Mouse (Mus musculus) MEL (cell line): ENCODE results near the gene Safb. TPM values are rescaled to one million over a fixed set of nuclear protein-coding genes. Genes with fewer than 3 reads are reported as not detected.

Experiments used
- DNase-seq: peaks from one replicate; pipeline ENCODE4 v3.0.0; 2011; ENCODE audit warnings: low read depth, low spot score
- H3K27ac ChIP-seq: 2 replicates; pipeline ENCODE4 v1.5.1; 2012; ENCODE audit warnings: low read depth, mild to moderate bottlenecking, control low read depth, low read length, moderate library complexity; ENCODE audit not compliant: control insufficient read depth
- H3K27me3 ChIP-seq, 2 experiments: fragments of 150-350 bp in 1 of 2; sonication (generic) in 1 of 2; 2 replicates each; pipeline ENCODE4 v1.6.1; 2012; ENCODE audit warnings: low read length in 2 of 2, mild to moderate bottlenecking in 2 of 2, improper control_type of control experiment in 1 of 2, moderate library complexity in 1 of 2; ENCODE audit not compliant: insufficient read depth in 2 of 2, control insufficient read depth in 1 of 2
- H3K36me3 ChIP-seq, 2 experiments: 2 replicates each; pipeline ENCODE4 v1.6.1; 2012 to 2014; ENCODE audit warnings: low read length in 2 of 2, improper control_type of control experiment in 1 of 2, inconsistent platforms in 1 of 2, mild to moderate bottlenecking in 1 of 2; ENCODE audit not compliant: insufficient read depth in 2 of 2, control insufficient read depth in 1 of 2
- H3K4me1 ChIP-seq, 2 experiments: fragments of 150-350 bp in 1 of 2; sonication (generic) in 1 of 2; 2 replicates each; pipeline ENCODE4 v1.6.1; 2012; ENCODE audit warnings: low read length in 2 of 2, improper control_type of control experiment in 1 of 2, mild to moderate bottlenecking in 1 of 2; ENCODE audit not compliant: insufficient read depth in 2 of 2, control insufficient read depth in 1 of 2
- H3K4me3 ChIP-seq, 2 experiments: fragments of 150-350 bp in 1 of 2; sonication (generic) in 1 of 2; 2 replicates each; pipeline ENCODE4 v1.5.1; 2012; ENCODE audit warnings: low read depth in 2 of 2, low read length in 2 of 2, mild to moderate bottlenecking in 2 of 2, moderate library complexity in 2 of 2, control low read depth in 1 of 2, improper control_type of control experiment in 1 of 2; ENCODE audit not compliant: control insufficient read depth in 1 of 2, insufficient read depth in 1 of 2
- H3K79me2 ChIP-seq: 2 replicates; pipeline ENCODE4 v1.6.1; 2012; ENCODE audit warnings: mild to moderate bottlenecking, low read length, moderate library complexity; ENCODE audit not compliant: control insufficient read depth, poor library complexity, insufficient read depth
- H3K9ac ChIP-seq: 2 replicates; pipeline ENCODE4 v1.6.1; 2012; ENCODE audit warnings: low read depth, mild to moderate bottlenecking, control low read depth, low read length, moderate library complexity; ENCODE audit not compliant: control insufficient read depth, poor library complexity, severe bottlenecking
- H3K9me3 ChIP-seq: fragments of 150-350 bp; sonication (generic); replicated peaks from 2 replicates; pipeline ENCODE4 v1.6.1; 2012; ENCODE audit warnings: mild to moderate bottlenecking, low read length, improper control_type of control experiment, moderate library complexity; ENCODE audit not compliant: insufficient read depth
- CHD1 ChIP-seq: IDR thresholded peaks from 2 replicates; pipeline ENCODE4 v1.6.1; 2012; ENCODE audit warnings: low read depth, mild to moderate bottlenecking, inconsistent platforms, low read length, improper control_type of control experiment
- CTCF ChIP-seq, 3 experiments: IDR thresholded peaks in 2 of 3; conservative IDR thresholded peaks in 1 of 3; 2 replicates each; pipeline ENCODE4 v1.5.1; 2011 to 2012; ENCODE audit warnings: low read length in 3 of 3, low read depth in 2 of 3, mild to moderate bottlenecking in 2 of 3, improper control_type of control experiment in 1 of 3, inconsistent platforms in 1 of 3, mixed read lengths in 1 of 3, moderate library complexity in 1 of 3; ENCODE audit not compliant: control insufficient read depth in 1 of 3, insufficient read depth in 1 of 3, poor library complexity in 1 of 3, severe bottlenecking in 1 of 3
- ELF1 ChIP-seq: IDR thresholded peaks from 2 replicates; pipeline ENCODE4 v1.6.1; 2014; ENCODE audit warnings: low read depth, mild to moderate bottlenecking, inconsistent platforms, low read length, improper control_type of control experiment, moderate library complexity
- EP300 ChIP-seq, 2 experiments: IDR thresholded peaks; 2 replicates each; pipeline ENCODE4 v1.6.1; 2011; ENCODE audit warnings: improper control_type of control experiment in 2 of 2, low read length in 2 of 2, low read depth in 1 of 2, mild to moderate bottlenecking in 1 of 2
- GABPA ChIP-seq: IDR thresholded peaks from 2 replicates; pipeline ENCODE4 v1.6.1; 2012; ENCODE audit warnings: low read depth, mild to moderate bottlenecking, inconsistent platforms, low read length, improper control_type of control experiment, moderate library complexity
- GATA1 ChIP-seq: IDR thresholded peaks from 2 replicates; pipeline ENCODE4 v1.6.1; 2011; ENCODE audit warnings: low read depth, low read length, improper control_type of control experiment
- JUND ChIP-seq: IDR thresholded peaks from 2 replicates; pipeline ENCODE4 v1.6.1; 2011; ENCODE audit warnings: low read depth, mild to moderate bottlenecking, improper control_type of control experiment, low read length
- MAFK ChIP-seq: IDR thresholded peaks from 2 replicates; pipeline ENCODE4 v1.6.1; 2011; ENCODE audit warnings: low read depth, mild to moderate bottlenecking, low read length, improper control_type of control experiment, borderline replicate concordance
- MAX ChIP-seq: IDR thresholded peaks from 2 replicates; pipeline ENCODE4 v1.6.1; 2011; ENCODE audit warnings: low read length, improper control_type of control experiment
- MAZ ChIP-seq: IDR thresholded peaks from 2 replicates; pipeline ENCODE4 v1.6.1; 2012; ENCODE audit warnings: low read depth, mild to moderate bottlenecking, inconsistent platforms, low read length, improper control_type of control experiment
- MEF2A ChIP-seq: IDR thresholded peaks from 2 replicates; pipeline ENCODE4 v1.6.1; 2014; ENCODE audit warnings: low read depth, mild to moderate bottlenecking, inconsistent platforms, low read length, improper control_type of control experiment; ENCODE audit not compliant: poor library complexity, insufficient replicate concordance, severe bottlenecking; ENCODE audit errors: extremely low read depth
- NELFE ChIP-seq: IDR thresholded peaks from 2 replicates; pipeline ENCODE4 v1.6.1; 2011; ENCODE audit warnings: low read depth, low read length, improper control_type of control experiment
- POLR2A ChIP-seq, 2 experiments: IDR thresholded peaks; 2 replicates each; pipeline ENCODE4 v1.6.1; 2011 to 2012; ENCODE audit warnings: low read length in 2 of 2, mild to moderate bottlenecking in 2 of 2, control low read depth in 1 of 2, improper control_type of control experiment in 1 of 2, low read depth in 1 of 2, moderate library complexity in 1 of 2; ENCODE audit not compliant: control insufficient read depth in 1 of 2, insufficient read depth in 1 of 2, poor library complexity in 1 of 2
- RAD21 ChIP-seq: IDR thresholded peaks from 2 replicates; pipeline ENCODE4 v1.6.1; 2011; ENCODE audit warnings: mild to moderate bottlenecking, low read depth, low read length, improper control_type of control experiment
- RCOR1 ChIP-seq: IDR thresholded peaks from 2 replicates; pipeline ENCODE4 v1.6.1; 2012; ENCODE audit warnings: low read depth, mild to moderate bottlenecking, inconsistent platforms, low read length, improper control_type of control experiment
- TAL1 ChIP-seq: IDR thresholded peaks from 2 replicates; pipeline ENCODE4 v1.6.1; 2012; ENCODE audit warnings: mild to moderate bottlenecking, inconsistent platforms, low read length, moderate library complexity, mixed read lengths
- TBP ChIP-seq: IDR thresholded peaks from 2 replicates; pipeline ENCODE4 v1.8.0; 2011; ENCODE audit warnings: low read depth, low read length, improper control_type of control experiment
- TCF12 ChIP-seq: IDR thresholded peaks from 2 replicates; pipeline ENCODE4 v1.6.1; 2014; ENCODE audit warnings: low read depth, mild to moderate bottlenecking, inconsistent platforms, low read length, improper control_type of control experiment, moderate library complexity
- UBTF ChIP-seq: IDR thresholded peaks from 2 replicates; pipeline ENCODE4 v1.6.1; 2012; ENCODE audit warnings: low read depth, mild to moderate bottlenecking, inconsistent platforms, low read length, improper control_type of control experiment, moderate library complexity, borderline replicate concordance; ENCODE audit not compliant: insufficient read depth
- ZKSCAN1 ChIP-seq: IDR thresholded peaks from 2 replicates; pipeline ENCODE4 v1.6.1; 2012; ENCODE audit warnings: low read depth, mild to moderate bottlenecking, inconsistent platforms, low read length, improper control_type of control experiment, moderate library complexity
- ZMIZ1 ChIP-seq: IDR thresholded peaks from 2 replicates; pipeline ENCODE4 v1.6.1; 2012; ENCODE audit warnings: low read depth, mild to moderate bottlenecking, inconsistent platforms, low read length, improper control_type of control experiment, moderate library complexity
- ZNF384 ChIP-seq: IDR thresholded peaks from 2 replicates; pipeline ENCODE4 v1.6.1; 2012; ENCODE audit warnings: low read depth, mild to moderate bottlenecking, inconsistent platforms, low read length, improper control_type of control experiment
- polyA plus RNA-seq, 2 experiments: library from polyadenylated mRNA; stranded (reverse) in 1 of 2; unstranded in 1 of 2; fragments of >175 nt in 1 of 2; fragments of >200 nt in 1 of 2; gene quantifications; 2 replicates each; pipeline versions ENCODE4 v1.2.1 to v1.2.4; 2012; ENCODE audit warnings: low replicate concordance in 2 of 2, low read depth in 1 of 2; ENCODE audit not compliant: insufficient read length in 2 of 2, insufficient read depth in 1 of 2, missing spikeins in 1 of 2
- total RNA-seq: library from RNA; depleted of rRNA; stranded (reverse); fragments of 300-350 nt; gene quantifications from 2 replicates; pipeline ENCODE4 v1.2.3, GENCODE M21; 2012

Gene Safb
- total and polyA plus RNA-seq, 3 experiments, result 87.3 to 203 TPM; not detected in 1

GRCm38 (mm10) chr17:56607521-56608062, 23.0 kb downstream of the Safb start:
- Histone ChIP-seq H3K27me3 (no peaks in the 10 kb centered on the region), H3K9ac (no peak overlapping the region), H3K4me1 (peaks cover 0 to 13% of the 10 kb centered on the region in 2 experiments; a peak in 2 of 4 replicates), H3K4me3 (no peak overlapping the region), H3K9me3 (no peaks in the 10 kb centered on the region), H3K79me2 (peaks cover 17% of the 10 kb centered on the region), H3K36me3 (peaks cover 7 to 8% of the 10 kb centered on the region in 2 experiments), H3K27ac (no peak overlapping the region)
- TF ChIP-seq MEF2A, result no peak
- no peak; the same call in 1 of the 2 replicates for TF ChIP-seq ZMIZ1
- TF ChIP-seq CHD1, result no peak
- TF ChIP-seq UBTF, result no peak
- no peak for TF ChIP-seq GABPA
- no peak for TF ChIP-seq ELF1
- no peak for TF ChIP-seq NELFE
- DNase-seq, result no peak

- TF ChIP-seq RAD21 (no peak), MAX (no peak)
- H3K9me3 ChIP-seq, result no peaks in the 10 kb centered on the region
- H3K36me3 ChIP-seq, result peaks cover 5 to 7% of the 10 kb centered on the region in 2 experiments
- DNase-seq, result peak; percentile 46
- peaks cover 0 to 13% of the 10 kb centered on the region in 2 experiments; a peak in 2 of 4 replicates for H3K4me1 ChIP-seq
- H3K4me3 ChIP-seq, result peak overlapping the region; percentile 83 to 88
- H3K9ac ChIP-seq, result peak overlapping the region; percentile 88
- no peaks in the 10 kb centered on the region for H3K27me3 ChIP-seq
- peaks cover 22% of the 10 kb centered on the region for H3K79me2 ChIP-seq
- peak overlapping the region; percentile 90 for H3K27ac ChIP-seq
Measured at GRCm38 (mm10) chr17:56608699-56609098, 24.1 kb downstream of the Safb start.

GRCm38 (mm10) chr17:56609452-56610171, 25.0 kb downstream of the Safb start, which contains the start of gene 2410015M20Rik:
Gene 2410015M20Rik, minus strand, starts transcription at chr17:56609771.
- Histone ChIP-seq H3K9me3 (no peaks in the 10 kb centered on the region), H3K27ac (peak within 1 kb of the TSS; percentile 90), H3K27me3 (no peaks in the 10 kb centered on the region), H3K4me1 (peaks cover 0 to 13% of the 10 kb centered on the region in 2 experiments; a peak in 2 of 4 replicates), H3K79me2 (peaks cover 31% of the 10 kb centered on the region), H3K36me3 (peaks cover 2 to 7% of the 10 kb centered on the region in 2 experiments; a peak in 3 of 4 replicates), H3K4me3 (peak within 1 kb of the TSS; percentile 83 to 88), H3K9ac (peak within 1 kb of the TSS; percentile 88)
- peak; percentile 99 for DNase-seq
- TF ChIP-seq MAFK (no peak), RCOR1 (no peak; the same call in 1 of the 2 replicates), GATA1 (peak; percentile 24; the same call in 1 of the 2 replicates), JUND (no peak), CHD1 (no peak), ELF1 (peak; percentile 97), TBP (peak; percentile 82), TCF12 (peak; percentile 58; the same call in 1 of the 2 replicates), TAL1 (no peak), MEF2A (no peak), ZNF384 (no peak), UBTF (no peak), MAZ (peak; percentile 69; the same call in 1 of the 2 replicates), ZKSCAN1 (no peak), CTCF (IDR thresholded peaks at IDR 0.05 in 2 of 3, conservative IDR thresholded peaks at IDR 0.05 in 1 of 3; ENCODE audit: control insufficient read depth in 1 of 3, insufficient read depth in 1 of 3, low read depth in 2 of 3, low read length in 3 of 3, poor library complexity in 1 of 3, severe bottlenecking in 1 of 3) (peak in 1 of 3 experiments; percentile 31; a peak in 2 of 6 replicates), ZMIZ1 (peak; percentile 91; the same call in 1 of the 2 replicates), POLR2A (IDR thresholded peaks at IDR 0.05; ENCODE audit: control insufficient read depth in 1 of 2, insufficient read depth in 1 of 2, low read depth in 1 of 2, low read length in 2 of 2, poor library complexity in 1 of 2) (peak; percentile 66 to 91; a peak in 2 of 4 replicates), EP300 (IDR thresholded peaks at IDR 0.05; ENCODE audit: low read depth in 1 of 2, low read length in 2 of 2) (0 out of 4 replicates have a peak, but pooled peaks of 1 of the 2 experiments have one; percentile 21)
